Mouse (Mus musculus) megakaryocyte, embryonic 14.5 days (primary cell): ENCODE results near the gene Tex12.

Experiments
- FLI1 ChIP-seq: IDR thresholded peaks from 2 replicates; pipeline ENCODE4 v1.6.1; 2012; ENCODE audit warnings: low read length, inconsistent platforms, mixed read lengths
- GATA1 ChIP-seq: IDR thresholded peaks from 3 replicates; pipeline ENCODE4 v1.6.1; 2012; ENCODE audit warnings: mixed read lengths, low read length, inconsistent platforms, borderline replicate concordance

- TF ChIP-seq GATA1, result no peak
- TF ChIP-seq FLI1, result no peak
Measured at GRCm38 (mm10) chr9:50536603-50537135, 24.5 kb downstream of the Tex12 start.
